Mouse (Mus musculus) small intestine, adult 2 months (tissue): ENCODE data around the gene Pkn1.

Experiments
- CTCF ChIP-seq: fragments of 200-500 bp; IDR thresholded peaks from 2 replicates; pipeline ENCODE4 v1.5.1; 2012; ENCODE audit warnings: low read depth, mild to moderate bottlenecking, control low read depth, inconsistent platforms, low read length, moderate library complexity, mixed read lengths; ENCODE audit not compliant: insufficient replicate concordance, insufficient read length; ENCODE audit errors: extremely low read depth
- POLR2A ChIP-seq: fragments of 200-500 bp; IDR thresholded peaks from 2 replicates; pipeline ENCODE4 v1.6.1; 2012; ENCODE audit warnings: low read depth, mild to moderate bottlenecking, control low read depth, inconsistent platforms, low read length, moderate library complexity

- TF ChIP-seq CTCF (no peak), POLR2A (no peak)
Observed at GRCm38 (mm10) chr8:83740586-83740975, 41.6 kb upstream of the Pkn1 start.
